Mouse (Mus musculus): ENCODE results near the gene Slc39a5.
A peak's percentile ranks its signal among the peaks of the same experiment; 100 is the strongest.

The Slc39a5 gene

GRCm38 (mm10) chr10:128374393-128374792, 26.6 kb downstream of the Slc39a5 start:
- DNase-seq = no peak

- DNase-seq = no peak
Measured at GRCm38 (mm10) chr10:128372989-128373748, 27.9 kb downstream of the Slc39a5 start.

- DNase-seq = no peak
Measured at GRCm38 (mm10) chr10:128372142-128372541, 28.9 kb downstream of the Slc39a5 start.

GRCm38 (mm10) chr10:128370601-128371000, 30.4 kb downstream of the Slc39a5 start:
- peak; percentile 18 for DNase-seq

- no peak for DNase-seq
Measured at GRCm38 (mm10) chr10:128370021-128370420, 31.0 kb downstream of the Slc39a5 start.

GRCm38 (mm10) chr10:128369599-128369998, 31.4 kb downstream of the Slc39a5 start:
- no peak for DNase-seq

DNA sequence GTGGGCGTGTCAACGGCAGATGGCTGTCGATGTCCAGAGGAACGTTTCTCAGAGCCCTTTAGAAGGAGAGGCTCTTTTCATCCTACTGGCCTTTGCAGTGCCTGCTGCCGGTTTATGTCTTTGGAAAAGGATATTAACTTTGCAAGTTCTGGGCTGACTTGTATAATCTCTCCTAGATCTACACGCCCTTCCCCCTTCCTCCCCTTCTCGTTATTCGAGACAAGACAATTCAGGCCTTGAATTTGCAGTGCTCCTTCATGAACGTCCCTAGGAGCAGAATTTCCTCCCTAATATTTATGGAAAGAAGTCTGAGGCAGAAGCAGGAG, 31.8 kb downstream of the Slc39a5 start:
- no peak for DNase-seq

DNA sequence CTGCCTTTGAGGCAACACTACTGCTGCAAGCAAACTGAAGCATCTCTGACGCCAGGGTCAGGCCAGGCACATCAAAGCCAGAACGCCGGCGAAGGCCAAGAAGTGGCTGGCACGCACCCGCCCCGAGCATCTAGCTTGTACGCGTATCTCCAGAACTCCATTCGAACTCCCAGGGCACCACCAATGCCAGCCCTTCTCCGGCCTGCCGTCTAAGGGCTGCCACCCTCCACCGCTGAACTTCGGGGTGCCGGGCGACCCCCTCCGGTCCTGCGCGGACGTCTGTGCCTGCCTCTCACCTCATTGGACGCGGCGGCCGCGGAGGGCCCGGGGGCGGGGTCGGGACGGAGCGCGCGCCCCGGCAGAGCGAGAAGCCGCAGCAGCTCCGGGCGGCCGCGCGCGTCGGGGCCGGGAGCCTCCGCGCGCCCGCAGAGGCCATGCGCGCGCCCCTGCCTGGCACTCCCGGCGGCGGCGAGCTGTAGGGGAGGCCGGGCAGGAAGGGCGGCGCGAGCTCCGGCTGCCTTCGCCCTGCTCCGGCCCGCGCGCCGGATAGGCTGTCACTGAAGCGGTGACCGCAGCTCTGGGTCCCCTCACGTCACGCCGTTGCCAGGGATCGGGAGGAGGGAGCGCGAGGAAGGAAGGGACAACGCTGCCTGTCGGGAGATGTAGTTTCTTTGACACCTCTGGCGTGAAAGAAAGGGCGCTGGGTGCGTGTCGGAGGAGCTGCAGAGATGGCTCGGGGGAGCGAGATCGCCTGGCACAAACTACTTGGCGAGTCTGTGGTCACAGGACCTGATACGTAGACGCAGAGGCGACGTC, 32.4 kb downstream of the Slc39a5 start, which contains the start of gene Coq10a:
TSS of gene Coq10a (minus strand) at position 596 of the 816 bp plus-strand sequence.
- peak; percentile 95 for DNase-seq

DNA sequence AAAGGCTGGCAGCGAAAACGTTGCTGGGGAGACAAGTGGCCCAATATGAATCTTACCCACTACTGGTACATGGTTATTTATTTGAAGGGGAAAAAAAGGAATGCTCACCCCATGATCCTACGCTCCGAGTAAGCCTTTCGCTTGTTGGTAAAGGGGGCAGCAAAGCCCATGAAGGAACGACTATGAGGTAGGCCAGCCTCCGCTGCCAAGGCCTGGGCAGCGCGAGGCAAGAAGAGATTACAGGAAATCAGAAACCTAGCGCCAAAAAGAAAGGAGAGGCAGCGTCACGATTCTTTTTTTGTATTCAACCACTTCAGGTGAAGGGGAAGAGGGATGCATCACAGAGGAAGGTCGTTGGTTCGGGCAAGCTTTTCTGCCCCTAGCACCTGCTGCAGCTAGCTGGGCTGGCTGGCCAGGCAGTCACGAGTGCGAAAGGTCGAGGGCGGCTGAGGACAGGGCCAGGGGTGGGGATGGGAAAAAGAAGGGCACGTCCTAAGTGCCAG, 33.1 kb downstream of the Slc39a5 start:
- no peak for DNase-seq

DNA sequence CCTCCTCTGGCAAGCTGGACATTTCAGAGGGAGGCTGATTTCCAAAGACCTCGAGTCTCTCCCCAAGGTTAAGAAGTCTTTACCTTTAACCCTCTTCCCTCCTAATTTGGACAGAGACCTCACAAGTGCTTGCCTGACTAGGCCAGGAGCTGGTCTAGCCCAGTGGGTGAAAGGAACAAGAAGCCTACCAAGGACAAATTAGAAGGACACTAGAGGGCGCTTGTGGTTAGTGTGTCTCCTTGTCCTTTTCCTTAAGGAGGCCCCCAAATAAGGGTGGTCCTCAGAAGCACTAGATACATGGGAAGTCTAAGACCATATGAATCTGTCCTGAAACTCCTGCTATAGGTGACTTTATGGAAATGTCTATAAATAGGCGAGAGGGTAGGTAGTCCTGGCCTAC, 38.5 kb downstream of the Slc39a5 start:
- DNase-seq = peak; percentile 47

DNA sequence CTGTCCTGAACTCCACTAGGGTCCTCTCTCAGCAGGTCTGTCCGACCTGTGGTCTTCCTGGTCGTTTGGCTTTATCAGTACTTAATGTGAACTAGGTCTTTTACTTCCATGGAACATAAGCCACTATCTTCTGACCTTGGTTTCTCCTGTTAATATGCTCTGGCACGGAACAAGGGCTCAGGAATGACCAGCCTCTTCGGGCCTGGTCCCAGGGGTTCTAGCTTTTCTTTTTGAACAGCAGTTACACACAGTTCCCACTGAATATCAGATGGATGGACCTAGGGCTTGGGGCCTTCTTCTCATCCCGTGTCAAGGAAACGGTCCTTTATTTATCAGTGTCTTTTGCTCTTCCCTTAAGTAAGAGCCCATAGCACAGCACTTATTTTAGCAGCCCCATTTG, 39.2 kb downstream of the Slc39a5 start:
- DNase-seq = no peak

- no peak for DNase-seq
Measured at GRCm38 (mm10) chr10:128359226-128359625, 41.8 kb downstream of the Slc39a5 start.

DNA sequence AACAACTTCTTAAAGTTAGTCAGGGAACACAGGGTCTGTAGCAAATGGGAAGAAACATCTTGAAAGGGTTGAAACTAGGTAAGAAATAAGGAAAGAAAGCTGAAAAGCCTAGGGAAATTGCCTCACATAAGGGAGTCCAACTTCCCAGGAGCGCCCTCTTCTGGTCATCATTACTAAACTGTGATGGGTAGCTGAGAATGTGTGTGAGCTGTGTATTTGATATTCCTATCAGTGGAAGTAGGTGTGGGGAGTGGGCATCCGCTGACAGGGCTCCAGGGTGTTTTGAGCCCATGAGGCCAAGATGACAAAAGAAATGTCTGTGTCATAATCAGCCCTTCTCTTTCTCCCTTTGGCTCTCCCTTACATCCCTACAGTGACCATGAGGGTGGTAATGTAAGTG, 42.2 kb downstream of the Slc39a5 start:
- DNase-seq = peak; percentile 63

DNA sequence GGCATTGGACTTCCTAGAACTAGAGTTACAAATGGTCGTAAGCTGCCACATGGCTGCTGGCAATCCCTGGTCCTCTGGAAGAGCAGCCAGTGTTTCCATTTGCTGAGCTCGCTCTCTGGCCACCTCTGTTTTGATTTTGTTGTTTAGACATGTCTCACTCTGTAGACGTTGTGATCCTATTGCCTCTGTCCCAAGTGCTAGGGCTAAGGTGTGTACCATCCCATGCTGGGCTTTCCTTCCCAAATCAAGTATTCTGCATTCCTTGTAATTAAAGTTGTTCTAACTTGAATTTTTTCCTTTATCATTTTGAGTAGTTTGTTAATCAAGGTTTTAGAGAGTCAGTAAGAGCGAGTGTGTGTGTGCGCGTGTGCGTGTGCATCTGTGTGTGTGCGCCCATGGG, 53.5 kb downstream of the Slc39a5 start:
- no peak for DNase-seq
